Mouse (Mus musculus) spleen, postnatal 14 days (tissue): ENCODE data around the gene Col23a1.
"Not testable (repeated sequence)": the region's sequence is repeated elsewhere in the genome, so short reads cannot be mapped to it uniquely, and the experiment has no call there.

Experiments
- DNase-seq, 2 experiments: peaks; one replicate each; pipeline ENCODE4 v3.0.0; 2021 to 2022; ENCODE audit warnings: low spot score in 2 of 2

The Col23a1 gene

DNA sequence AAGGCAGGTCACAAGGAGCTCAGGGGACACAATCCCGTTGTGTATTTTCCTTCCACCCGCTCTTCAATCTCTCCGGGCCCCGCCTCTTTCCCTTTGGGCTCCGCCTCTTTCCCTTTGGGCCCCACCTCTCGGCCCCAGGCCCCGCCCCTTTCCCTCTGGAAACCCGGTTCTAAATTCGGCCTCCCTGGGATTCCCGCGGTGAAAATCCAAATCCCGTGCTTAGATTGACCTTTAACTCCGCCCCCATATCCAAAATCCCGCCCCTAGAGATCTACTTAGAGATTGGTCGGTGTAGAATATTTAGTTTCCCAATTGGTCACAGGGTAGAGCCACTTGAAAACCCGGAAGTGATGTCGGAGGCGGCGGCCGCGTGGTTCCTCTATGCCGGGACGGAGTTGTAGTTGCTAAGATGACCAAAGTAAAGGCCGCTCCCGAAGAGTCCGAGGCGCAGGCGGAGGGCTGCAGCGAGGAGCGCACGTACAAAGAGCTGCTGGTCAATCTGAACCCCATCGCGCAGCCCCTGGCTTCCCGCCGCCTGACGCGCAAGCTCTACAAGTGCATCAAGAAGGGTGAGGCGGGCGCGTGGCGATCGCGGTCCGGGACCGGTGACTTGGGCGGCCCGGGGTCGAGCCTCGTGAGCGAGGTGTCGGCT is 329.8 kb downstream of the Col23a1 start, which contains the start of gene Nhp2:
Gene Nhp2 (plus strand): TSS at position 327 of the 652 bp plus-strand sequence.
- peak; percentile 75 to 82 for DNase-seq

DNA sequence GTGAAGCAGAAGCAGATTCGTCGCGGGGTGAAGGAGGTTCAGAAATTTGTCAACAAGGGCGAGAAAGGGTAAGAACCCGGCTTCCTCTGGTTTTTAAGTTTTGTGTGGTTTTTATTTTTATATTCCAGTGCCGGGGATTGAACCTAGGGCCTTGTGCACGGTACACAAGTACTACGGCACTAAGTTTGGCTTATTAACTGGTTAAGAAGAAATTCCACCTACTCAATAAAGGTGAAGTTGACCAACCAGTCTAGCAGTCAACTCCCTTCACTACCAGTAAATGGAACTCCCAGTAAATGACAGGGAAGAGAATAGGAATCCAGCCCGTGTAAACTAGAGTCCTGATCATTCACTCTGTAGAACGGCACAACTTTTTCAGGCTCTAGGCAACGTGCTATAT is 330.4 kb downstream of the Col23a1 start:
- DNase-seq, result no peak

DNA sequence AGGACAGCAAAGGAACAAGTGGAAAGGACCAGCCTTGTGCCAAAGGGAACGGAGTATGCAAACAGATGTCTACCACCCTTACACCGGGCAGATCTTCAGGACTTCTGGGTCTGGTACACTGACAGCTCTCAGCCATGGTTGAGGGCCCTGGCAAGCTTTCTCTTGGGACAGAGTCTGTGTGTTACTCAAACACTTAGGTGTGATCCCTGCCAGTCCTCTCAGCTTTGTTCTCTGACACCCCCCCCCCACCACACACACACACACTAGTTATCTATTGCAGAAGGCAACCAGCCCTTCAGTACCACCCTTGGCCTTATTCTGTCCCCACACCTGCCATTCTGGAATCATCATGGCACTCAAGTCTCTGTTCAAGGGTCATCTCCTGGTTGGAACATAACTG is 332.1 kb downstream of the Col23a1 start:
- DNase-seq, result no peak

DNA sequence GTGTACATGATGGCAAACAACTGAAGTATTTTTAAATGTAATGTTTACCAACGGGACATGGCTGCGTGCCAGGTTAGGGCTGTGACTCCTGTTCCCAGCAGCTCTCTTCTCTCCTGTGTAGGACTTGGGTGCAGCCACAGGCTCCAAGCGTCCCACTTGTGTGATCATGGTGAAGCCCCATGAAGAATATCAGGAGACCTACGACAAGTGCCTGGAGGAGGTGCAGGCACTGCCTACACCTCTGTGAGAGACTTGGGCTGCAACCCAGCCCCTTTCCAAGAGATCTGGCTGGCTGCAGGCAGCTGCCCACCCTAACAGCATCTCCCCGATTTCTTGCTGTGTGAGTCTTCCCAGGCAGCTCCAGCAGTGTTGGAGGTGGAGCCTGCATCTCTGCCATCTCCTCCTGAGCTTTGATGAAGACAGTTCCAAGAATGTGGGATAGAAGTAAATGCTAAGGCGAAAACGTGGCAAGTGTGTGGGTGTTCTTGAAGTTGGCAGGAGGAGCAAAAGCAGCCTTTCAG is 333.3 kb downstream of the Col23a1 start:
- no peak for DNase-seq

DNA sequence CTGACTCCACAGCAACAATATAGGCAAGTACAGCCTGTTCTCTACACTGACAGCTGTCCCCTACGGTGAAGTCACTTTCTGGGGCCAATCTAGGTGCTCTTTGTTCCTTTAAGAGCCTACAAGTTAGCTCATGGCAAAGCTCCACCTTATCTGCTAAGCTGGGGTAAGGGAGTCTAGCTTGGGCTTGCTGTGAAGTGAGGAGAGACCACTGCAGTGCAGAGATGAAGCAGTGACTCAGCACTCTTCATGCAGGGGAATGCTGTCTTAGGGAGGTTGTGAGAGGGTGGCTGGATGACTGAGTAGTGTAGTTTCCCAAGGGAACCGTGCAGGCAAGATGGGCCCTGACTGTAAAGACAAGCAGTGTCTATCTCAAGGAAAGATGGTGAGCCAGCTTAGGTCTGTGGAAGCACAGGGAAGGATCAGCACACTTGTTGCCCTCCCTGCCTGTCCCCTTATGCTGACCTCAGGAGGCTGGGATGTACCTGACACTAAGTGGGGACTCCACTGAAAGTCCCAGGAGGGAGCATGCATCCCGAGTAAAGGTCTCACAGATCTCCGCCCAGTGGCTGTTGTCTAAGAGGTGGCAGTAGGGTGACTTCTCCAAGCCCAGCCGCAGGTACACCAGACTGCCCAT is 335.6 kb downstream of the Col23a1 start:
- DNase-seq, result no peak

DNA sequence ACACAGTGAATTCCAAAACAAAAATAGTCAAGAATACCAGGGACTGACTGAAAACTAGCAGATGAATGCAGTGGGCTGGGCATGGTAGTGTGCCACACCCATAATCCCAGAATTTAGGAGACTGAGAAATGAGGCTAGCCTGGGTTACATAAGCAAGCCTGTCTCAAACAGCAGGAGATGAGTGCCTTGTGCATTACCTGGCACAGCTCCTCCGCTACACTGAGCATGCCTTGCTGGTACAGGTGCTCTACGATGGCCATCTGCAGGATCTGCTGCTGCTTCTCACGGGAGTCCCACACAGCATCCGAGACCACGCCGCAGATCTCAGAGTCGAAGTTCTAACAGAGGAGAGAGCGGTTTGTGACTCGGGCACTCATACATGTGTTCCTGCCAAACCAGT is 337.7 kb downstream of the Col23a1 start:
- no peak for DNase-seq

- DNase-seq, result no peak
Observed at GRCm38 (mm10) chr11:51627907-51628306, 338.2 kb downstream of the Col23a1 start.

- DNase-seq, result no peak
Observed at GRCm38 (mm10) chr11:51629651-51630314, 340.1 kb downstream of the Col23a1 start.

DNA sequence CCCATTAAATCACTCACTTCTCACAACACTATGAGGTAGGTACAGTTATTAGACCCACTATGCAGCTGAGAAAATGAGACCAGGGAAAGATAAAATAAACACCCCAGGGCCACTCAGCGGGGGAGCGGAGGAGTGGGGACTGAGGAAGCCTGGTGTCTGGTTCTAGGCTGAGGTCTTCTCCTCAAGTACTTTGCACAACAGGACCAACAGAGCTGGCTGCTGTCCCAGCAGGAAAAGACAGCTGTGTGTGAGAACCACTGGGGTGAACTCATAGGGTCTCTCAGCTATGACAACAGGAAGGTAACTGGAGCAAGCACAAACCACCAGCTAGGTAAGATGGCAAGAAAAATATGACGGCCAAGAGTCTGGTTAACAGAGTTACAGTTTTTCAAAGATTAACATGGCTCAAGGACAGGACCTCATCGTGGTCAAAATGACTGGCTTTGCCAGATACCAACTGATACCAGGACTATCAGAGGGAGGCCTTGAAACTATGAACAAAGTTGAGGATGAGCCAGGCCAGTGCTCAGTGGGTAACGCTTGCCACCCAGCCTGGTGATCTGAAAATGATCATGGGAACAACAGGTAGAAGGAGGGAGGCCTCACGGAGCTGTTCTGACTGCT is 342.5 kb downstream of the Col23a1 start:
- DNase-seq, result no peak

- not testable (repeated sequence) for DNase-seq
Observed at GRCm38 (mm10) chr11:51633200-51633599, 343.5 kb downstream of the Col23a1 start.
